Comparison of ENCODE assay signal across 9 mouse cellular contexts in the genomic region with DNA sequence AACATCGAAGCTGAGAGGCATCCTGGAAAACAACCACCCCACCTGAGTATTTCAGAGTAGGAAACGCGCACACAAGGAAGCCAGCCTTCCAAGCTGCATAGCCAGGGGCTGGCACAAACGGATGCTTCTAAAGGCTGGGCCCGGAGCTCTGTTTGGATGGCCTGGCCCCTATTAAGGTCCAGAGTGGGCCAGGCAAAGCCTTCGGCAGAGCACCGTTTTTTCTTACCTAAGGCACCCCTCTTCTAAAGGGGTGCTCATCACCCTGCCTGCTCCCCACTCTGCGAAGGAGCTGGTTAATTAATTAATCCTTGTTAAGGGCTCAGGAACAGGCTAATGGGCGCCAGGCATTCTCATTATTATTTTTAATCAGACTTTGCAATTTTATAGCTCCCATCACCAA.
DNase-seq lines count a peak whose midpoint lies in the region; ATAC-seq and TF ChIP-seq lines count a peak whose summit lies in the region.
"Had no signal": no experiment of that assay in that cellular context is flagged by ENCODE, and none has a peak within 500 bp of the region (broad histone marks: within the 10 kb centered on the region; RNA-seq: fewer than 3 reads in every experiment).

No protein-coding gene starts in this region.

- no peak overlapping the region for H3K27ac ChIP-seq in heart, embryonic 15.5 days
- H3K27ac ChIP-seq in embryonic facial prominence, embryonic 14.5 days (replicated peaks; ENCODE audit: low read depth, low read length), result no peak overlapping the region
- H3K27ac ChIP-seq in limb, embryonic 11.5 days (replicated peaks; ENCODE audit: low read depth, low read length), result no peak overlapping the region

- H3K4me1 ChIP-seq in heart, embryonic 15.5 days (replicated peaks), result peaks cover 14% of the 10 kb centered on the region
- H3K4me1 ChIP-seq in E14TG2a.4 (replicated peaks; ENCODE audit: low read depth, low read length), result peaks cover 31% of the 10 kb centered on the region
- peaks cover 8% of the 10 kb centered on the region; the same call in 1 of the 2 replicates for H3K4me1 ChIP-seq in embryonic facial prominence, embryonic 14.5 days (ENCODE audit: control insufficient read depth, insufficient read depth, low read length)
- H3K4me1 ChIP-seq in limb, embryonic 11.5 days (ENCODE audit: control insufficient read depth, insufficient read depth, low read length), result peaks cover 14% of the 10 kb centered on the region

- 0 out of 2 replicates have a peak overlapping the region, but pooled peaks have one; percentile 37 for H3K4me3 ChIP-seq in heart, embryonic 15.5 days
- H3K4me3 ChIP-seq in E14TG2a.4 (replicated peaks; ENCODE audit: low read length), result peak overlapping the region; percentile 53
- H3K4me3 ChIP-seq in embryonic facial prominence, embryonic 14.5 days (ENCODE audit: low read depth, low read length), result peak overlapping the region; percentile 22; the same call in 1 of the 2 replicates
- H3K4me3 ChIP-seq in limb, embryonic 11.5 days (ENCODE audit: low read depth, low read length), result peak overlapping the region; percentile 3; the same call in 1 of the 2 replicates

- WGBS in heart, embryonic 15.5 days, result 38% methylated on average over 9 of the region's 9 CpGs
- 31% methylated on average over 9 of the region's 9 CpGs for WGBS in embryonic facial prominence, embryonic 14.5 days
- 18% methylated on average over 9 of the region's 9 CpGs for WGBS in limb, embryonic 11.5 days

- H3K4me2 ChIP-seq in heart, embryonic 15.5 days, result peak overlapping the region; percentile 69; the same call in 1 of the 2 replicates
- peak overlapping the region; percentile 57 for H3K4me2 ChIP-seq in embryonic facial prominence, embryonic 14.5 days (ENCODE audit: low read depth, low read length)
- peak overlapping the region; percentile 51 for H3K4me2 ChIP-seq in limb, embryonic 11.5 days (ENCODE audit: low read depth, severe bottlenecking)

- no peaks in the 10 kb centered on the region; the same call in 1 of the 2 replicates for H3K27me3 ChIP-seq in heart, embryonic 15.5 days
- peaks cover 5% of the 10 kb centered on the region; the same call in 1 of the 2 replicates for H3K27me3 ChIP-seq in E14TG2a.4 (ENCODE audit: insufficient read depth, low read length)
- no peaks in the 10 kb centered on the region for H3K27me3 ChIP-seq in embryonic facial prominence, embryonic 14.5 days (replicated peaks; ENCODE audit: control insufficient read depth, insufficient read depth, low read length)
- H3K27me3 ChIP-seq in limb, embryonic 11.5 days (ENCODE audit: control insufficient read depth, insufficient read depth, low read length), result no peaks in the 10 kb centered on the region

- H3K9ac ChIP-seq in heart, embryonic 15.5 days, result no peak overlapping the region
- peak overlapping the region; percentile 42 for H3K9ac ChIP-seq in embryonic facial prominence, embryonic 14.5 days (ENCODE audit: low read depth, low read length)
- H3K9ac ChIP-seq in limb, embryonic 11.5 days (ENCODE audit: low read length), result 0 out of 2 replicates have a peak overlapping the region, but pooled peaks have one; percentile 1

- no peak for DNase-seq in heart, adult 9 months (ENCODE audit: low spot score in 2 of 2)
- DNase-seq in embryonic facial prominence, embryonic 14.5 days (ENCODE audit: low spot score), result no peak
- peak; percentile 37 for DNase-seq in limb, embryonic 11.5 days (ENCODE audit: low spot score)
- DNase-seq in adrenal gland, adult 8-10 months, result no peak
- no peak for DNase-seq in spleen, adult 18-20 months
- no peak for DNase-seq in left cerebral cortex, postnatal 14 days (ENCODE audit: low spot score in 2 of 2)
- DNase-seq: cerebellum, adult 11 months had no signal

- ATAC-seq in heart, embryonic 15.5 days (replicated peaks; ENCODE audit: insufficient number of reproducible peaks, insufficient read depth, low FRiP score, low read depth), result no peak
- ATAC-seq in embryonic facial prominence, embryonic 14.5 days (ENCODE audit: low read depth), result no peak
- peak; percentile 37; the same call in 1 of the 2 replicates for ATAC-seq in limb, embryonic 11.5 days (ENCODE audit: insufficient number of reproducible peaks, low FRiP score, low TSS enrichment, low read depth)

- no peaks in the 10 kb centered on the region for H3K36me3 ChIP-seq in heart, embryonic 15.5 days
- H3K36me3 ChIP-seq in E14TG2a.4 (ENCODE audit: insufficient read depth, low read length), result no peaks in the 10 kb centered on the region
- no peaks in the 10 kb centered on the region for H3K36me3 ChIP-seq in embryonic facial prominence, embryonic 14.5 days (ENCODE audit: control insufficient read depth, insufficient read depth, low read length)
- no peaks in the 10 kb centered on the region for H3K36me3 ChIP-seq in limb, embryonic 11.5 days (ENCODE audit: control insufficient read depth, insufficient read depth, low read length)

- H3K9me3 ChIP-seq in heart, embryonic 15.5 days (replicated peaks), result no peaks in the 10 kb centered on the region
- no peaks in the 10 kb centered on the region for H3K9me3 ChIP-seq in E14TG2a.4 (ENCODE audit: low read length)
- H3K9me3 ChIP-seq in embryonic facial prominence, embryonic 14.5 days (ENCODE audit: control insufficient read depth, low read length), result no peaks in the 10 kb centered on the region
- H3K9me3 ChIP-seq in limb, embryonic 11.5 days (ENCODE audit: control insufficient read depth, low read length), result no peaks in the 10 kb centered on the region

- TF ChIP-seq CTCF in E14TG2a.4 (conservative IDR thresholded peaks at IDR 0.05; ENCODE audit: low read length), result no peak

- intact Hi-C loops in left cerebral cortex, postnatal 14 days (cut with DNase I), result no loop called here

Comparison
In these comparisons a context has a peak if more than half of its experiments do, and no peak if none do; other contexts are left out.
1. H3K4me3 ChIP-seq: peak in every context shown above with its lines; median percentile 53 in E14TG2a.4; 37 in heart, embryonic 15.5 days; 22 in embryonic facial prominence, embryonic 14.5 days; 3 in limb, embryonic 11.5 days.